Mouse (Mus musculus): ENCODE results near the gene Brd3.

Brd3 gene

DNA sequence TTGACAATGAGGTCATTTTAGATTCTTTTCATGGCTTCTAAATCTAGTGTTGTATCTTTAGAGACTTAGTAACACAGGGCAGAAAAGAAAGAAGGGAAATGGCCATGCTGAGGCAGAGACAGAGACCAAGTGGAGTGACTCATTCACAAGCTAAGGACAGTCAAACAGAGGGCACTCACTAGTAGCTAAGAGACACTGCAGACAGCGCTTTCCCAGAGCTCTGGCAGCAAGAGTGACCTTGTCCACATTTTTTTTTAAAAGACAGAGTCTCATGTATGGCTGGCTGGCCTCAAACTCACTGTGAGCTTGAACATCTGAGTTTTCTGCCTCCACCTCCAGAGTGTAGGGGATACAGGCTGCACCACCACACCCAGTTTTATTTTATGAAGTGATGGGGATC lies 69.6 kb downstream of the Brd3 start:
- Histone ChIP-seq H3K36me3 (ENCODE audit: insufficient read depth, low read length) (no peaks in the 10 kb centered on the region), H3K27me3 (ENCODE audit: insufficient read depth, low read length) (0 out of 2 replicates have a peak, but pooled peaks cover 3% of the 10 kb centered on the region), H3K4me3 (replicated peaks; ENCODE audit: low read length) (no peak overlapping the region), H3K9me3 (ENCODE audit: low read length) (no peaks in the 10 kb centered on the region), H3K4me1 (replicated peaks; ENCODE audit: low read depth, low read length) (peaks cover 29% of the 10 kb centered on the region)
- TF ChIP-seq CTCF (conservative IDR thresholded peaks at IDR 0.05; ENCODE audit: low read length) (no peak), NANOG (IDR thresholded peaks at IDR 0.05; ENCODE audit: borderline replicate concordance, low read length) (no peak), POU5F1 (IDR thresholded peaks at IDR 0.05; ENCODE audit: borderline replicate concordance, low read length) (no peak)

DNA sequence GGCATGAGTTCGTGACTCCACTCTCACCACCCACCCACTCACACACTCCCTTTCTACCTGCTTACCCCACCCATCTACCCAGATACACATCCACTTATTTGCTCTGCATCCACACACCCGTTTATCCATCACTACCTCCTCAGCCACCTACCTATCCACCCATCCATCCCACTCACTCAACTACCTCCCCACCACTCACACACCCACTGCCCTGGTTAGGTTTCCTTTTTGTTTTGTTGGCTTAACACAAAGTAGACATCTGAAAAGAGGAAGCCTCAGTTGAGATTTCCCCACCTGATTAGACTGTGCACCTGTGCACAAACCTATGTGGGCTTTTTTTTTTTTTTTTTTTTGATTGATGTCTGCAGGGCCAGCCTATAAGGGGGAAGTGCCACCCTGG lies 74.9 kb downstream of the Brd3 start:
- H3K27me3 ChIP-seq (ENCODE audit: insufficient read depth, low read length): 0 out of 2 replicates have a peak, but pooled peaks cover 3% of the 10 kb centered on the region

DNA sequence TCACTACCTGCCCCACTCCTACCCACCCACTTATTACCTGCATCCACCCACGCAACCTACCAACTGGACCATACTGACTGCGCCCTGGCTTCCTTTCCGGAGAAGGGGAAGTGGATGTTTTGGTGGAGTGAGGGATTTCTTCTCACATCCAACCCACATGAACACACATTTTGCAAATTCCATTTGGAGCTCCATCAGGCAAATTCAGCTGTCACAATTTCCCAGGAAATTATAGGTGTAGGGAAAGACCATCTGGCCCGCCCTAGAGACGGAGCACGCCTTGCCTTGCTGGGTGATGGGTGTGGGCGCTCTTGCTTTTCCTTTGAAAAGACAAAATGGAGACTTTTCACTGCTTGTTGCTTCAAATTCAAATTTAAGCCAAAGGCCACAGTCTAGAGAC lies 76.8 kb downstream of the Brd3 start:
- H3K36me3 ChIP-seq (ENCODE audit: insufficient read depth, low read length): no peaks in the 10 kb centered on the region
- H3K4me3 ChIP-seq (replicated peaks; ENCODE audit: low read length): 0 out of 2 replicates have a peak overlapping the region, but pooled peaks have one; percentile 20
- peaks cover 24% of the 10 kb centered on the region for H3K4me1 ChIP-seq (replicated peaks; ENCODE audit: low read depth, low read length)
- H3K27me3 ChIP-seq (ENCODE audit: insufficient read depth, low read length): peaks cover 11% of the 10 kb centered on the region
- H3K9me3 ChIP-seq (ENCODE audit: low read length): no peaks in the 10 kb centered on the region
- TF ChIP-seq POU5F1 (IDR thresholded peaks at IDR 0.05; ENCODE audit: borderline replicate concordance, low read length) (no peak), CTCF (conservative IDR thresholded peaks at IDR 0.05; ENCODE audit: low read length) (no peak), NANOG (IDR thresholded peaks at IDR 0.05; ENCODE audit: borderline replicate concordance, low read length) (no peak)

More for the DNA sequence above, 74.9 kb downstream of the Brd3 start:
- Histone ChIP-seq H3K4me3 (replicated peaks; ENCODE audit: low read length) (no peak overlapping the region), H3K4me1 (replicated peaks; ENCODE audit: low read depth, low read length) (peaks cover 24% of the 10 kb centered on the region), H3K9me3 (ENCODE audit: low read length) (no peaks in the 10 kb centered on the region), H3K36me3 (ENCODE audit: insufficient read depth, low read length) (no peaks in the 10 kb centered on the region)
- no peak for TF ChIP-seq CTCF (conservative IDR thresholded peaks at IDR 0.05; ENCODE audit: low read length)
- TF ChIP-seq NANOG (IDR thresholded peaks at IDR 0.05; ENCODE audit: borderline replicate concordance, low read length): no peak
- TF ChIP-seq POU5F1 (IDR thresholded peaks at IDR 0.05; ENCODE audit: borderline replicate concordance, low read length): no peak

- Histone ChIP-seq H3K4me3 (replicated peaks; ENCODE audit: low read length) (peak overlapping the region; percentile 97), H3K27me3 (ENCODE audit: insufficient read depth, low read length) (peaks cover 29% of the 10 kb centered on the region), H3K4me1 (replicated peaks; ENCODE audit: low read depth, low read length) (peaks cover 45% of the 10 kb centered on the region), H3K9me3 (ENCODE audit: low read length) (no peaks in the 10 kb centered on the region), H3K36me3 (ENCODE audit: insufficient read depth, low read length) (0 out of 2 replicates have a peak, but pooled peaks cover 7% of the 10 kb centered on the region)
- TF ChIP-seq CTCF (conservative IDR thresholded peaks at IDR 0.05; ENCODE audit: low read length): peak; percentile 98
- TF ChIP-seq NANOG (IDR thresholded peaks at IDR 0.05; ENCODE audit: borderline replicate concordance, low read length): no peak
These were observed 79.4 kb downstream of the Brd3 start for GRCm38 (mm10) chr2:27428071-27428470.

- H3K4me3 ChIP-seq (replicated peaks; ENCODE audit: low read length): peak within 1 kb of the TSS; percentile 97
These were observed 80.5 kb downstream of the Brd3 start, which contains the start of gene Vav2 for GRCm38 (mm10) chr2:27426855-27427457. Gene Vav2 (minus strand): TSS chr2:27427033.

GRCm38 (mm10) chr2:27426406-27426854 lies 81.0 kb downstream of the Brd3 start:
- Histone ChIP-seq H3K27me3 (ENCODE audit: insufficient read depth, low read length) (peaks cover 29% of the 10 kb centered on the region), H3K9me3 (ENCODE audit: low read length) (no peaks in the 10 kb centered on the region), H3K4me3 (replicated peaks; ENCODE audit: low read length) (peak overlapping the region; percentile 97), H3K36me3 (ENCODE audit: insufficient read depth, low read length) (0 out of 2 replicates have a peak, but pooled peaks cover 10% of the 10 kb centered on the region), H3K4me1 (replicated peaks; ENCODE audit: low read depth, low read length) (peaks cover 50% of the 10 kb centered on the region)
- no peak for TF ChIP-seq CTCF (conservative IDR thresholded peaks at IDR 0.05; ENCODE audit: low read length)

More at GRCm38 (mm10) chr2:27426855-27427457, 80.5 kb downstream of the Brd3 start, which contains the start of gene Vav2:
- H3K4me1 ChIP-seq (replicated peaks; ENCODE audit: low read depth, low read length): peaks cover 46% of the 10 kb centered on the region
- H3K9me3 ChIP-seq (ENCODE audit: low read length): no peaks in the 10 kb centered on the region
- peaks cover 29% of the 10 kb centered on the region for H3K27me3 ChIP-seq (ENCODE audit: insufficient read depth, low read length)
- no peak for TF ChIP-seq CTCF (conservative IDR thresholded peaks at IDR 0.05; ENCODE audit: low read length)
- no peak for TF ChIP-seq NANOG (IDR thresholded peaks at IDR 0.05; ENCODE audit: borderline replicate concordance, low read length)
- no peak for TF ChIP-seq POU5F1 (IDR thresholded peaks at IDR 0.05; ENCODE audit: borderline replicate concordance, low read length)
- 0 out of 2 replicates have a peak, but pooled peaks cover 10% of the 10 kb centered on the region for H3K36me3 ChIP-seq (ENCODE audit: insufficient read depth, low read length)

GRCm38 (mm10) chr2:27425751-27426405 lies 81.6 kb downstream of the Brd3 start:
- Histone ChIP-seq H3K4me3 (replicated peaks; ENCODE audit: low read length) (peak overlapping the region; percentile 97), H3K9me3 (ENCODE audit: low read length) (no peaks in the 10 kb centered on the region), H3K4me1 (replicated peaks; ENCODE audit: low read depth, low read length) (peaks cover 50% of the 10 kb centered on the region), H3K27me3 (ENCODE audit: insufficient read depth, low read length) (peaks cover 29% of the 10 kb centered on the region), H3K36me3 (ENCODE audit: insufficient read depth, low read length) (0 out of 2 replicates have a peak, but pooled peaks cover 10% of the 10 kb centered on the region)
- TF ChIP-seq NANOG (IDR thresholded peaks at IDR 0.05; ENCODE audit: borderline replicate concordance, low read length) (no peak), CTCF (conservative IDR thresholded peaks at IDR 0.05; ENCODE audit: low read length) (no peak), POU5F1 (IDR thresholded peaks at IDR 0.05; ENCODE audit: borderline replicate concordance, low read length) (no peak)

GRCm38 (mm10) chr2:27425161-27425611 lies 82.3 kb downstream of the Brd3 start:
- Histone ChIP-seq H3K36me3 (ENCODE audit: insufficient read depth, low read length) (0 out of 2 replicates have a peak, but pooled peaks cover 10% of the 10 kb centered on the region), H3K4me1 (replicated peaks; ENCODE audit: low read depth, low read length) (peaks cover 47% of the 10 kb centered on the region), H3K9me3 (ENCODE audit: low read length) (no peaks in the 10 kb centered on the region), H3K27me3 (ENCODE audit: insufficient read depth, low read length) (peaks cover 29% of the 10 kb centered on the region), H3K4me3 (replicated peaks; ENCODE audit: low read length) (peak overlapping the region; percentile 97)
- TF ChIP-seq POU5F1 (IDR thresholded peaks at IDR 0.05; ENCODE audit: borderline replicate concordance, low read length): no peak
- no peak for TF ChIP-seq NANOG (IDR thresholded peaks at IDR 0.05; ENCODE audit: borderline replicate concordance, low read length)
- TF ChIP-seq CTCF (conservative IDR thresholded peaks at IDR 0.05; ENCODE audit: low read length): no peak

All from E14TG2a.4 (cell line).